Mouse (Mus musculus) megakaryocyte, embryonic 14.5 days (primary cell): ENCODE measurements around the gene Gsn.

ENCODE experiments used
- FLI1 ChIP-seq: IDR thresholded peaks from 2 replicates; pipeline ENCODE4 v1.6.1; 2012; ENCODE audit warnings: low read length, inconsistent platforms, mixed read lengths
- GATA1 ChIP-seq: IDR thresholded peaks from 3 replicates; pipeline ENCODE4 v1.6.1; 2012; ENCODE audit warnings: mixed read lengths, low read length, inconsistent platforms, borderline replicate concordance

GRCm38 (mm10) chr2:35233898-35234297, 22.3 kb upstream of the Gsn start:
- no peak for TF ChIP-seq GATA1
- TF ChIP-seq FLI1: no peak
